Mouse (Mus musculus) liver, postnatal 0 days (tissue): ENCODE results near the gene Stac2.

Source experiments
- CTCF ChIP-seq: sonication (generic); IDR thresholded peaks from 2 replicates; pipeline ENCODE4 v1.5.1; 2016; ENCODE audit warnings: antibody characterized with exemption, low read depth
- EP300 ChIP-seq: IDR thresholded peaks from 2 replicates; pipeline ENCODE4 v1.6.1; 2016; ENCODE audit warnings: antibody characterized with exemption, low read depth, mild to moderate bottlenecking

GRCm38 (mm10) chr11:98016177-98016576, 37.1 kb downstream of the Stac2 start:
- TF ChIP-seq CTCF (no peak), EP300 (no peak)
